Mouse (Mus musculus) ES-Bruce4 (cell line): ENCODE measurements around the gene Ptov1.

Source experiments
- CTCF ChIP-seq: IDR thresholded peaks from one replicate; pipeline ENCODE4 v1.8.1; 2011; ENCODE audit warnings: low read depth, low read length
- EP300 ChIP-seq: IDR thresholded peaks from 2 replicates; pipeline ENCODE4 v1.6.1; 2011; ENCODE audit warnings: low read depth, low read length; ENCODE audit not compliant: insufficient read depth
- POLR2A ChIP-seq: IDR thresholded peaks from one replicate; pipeline ENCODE4 v1.8.1; 2011; ENCODE audit warnings: low read length; ENCODE audit not compliant: insufficient read depth

GRCm38 (mm10) chr7:44840426-44840825, 29.2 kb downstream of the Ptov1 start:
- TF ChIP-seq POLR2A (no peak), CTCF (no peak), EP300 (no peak)
